Mouse (Mus musculus): ENCODE data around the gene Strada. TPM values are rescaled to one million over a fixed set of nuclear protein-coding genes. Genes with fewer than 3 reads are reported as not detected.

Strada gene
- polyA plus RNA-seq, 1 experiment from 2014 or later: 31.1 TPM

- WGBS: under 1% methylated on average over 43 of the region's 44 CpGs
- H3K4me1 ChIP-seq (ENCODE audit: control insufficient read depth, insufficient read depth, low read length): peaks cover 6% of the 10 kb centered on the region
- peak; percentile 98 for ATAC-seq
Measured at GRCm38 (mm10) chr11:106193371-106194154, 8.4 kb downstream of the Strada start.

GRCm38 (mm10) chr11:106192657-106193370, 9.2 kb downstream of the Strada start:
- Histone ChIP-seq H3K4me3 (ENCODE audit: low read depth, low read length) (peak overlapping the region; percentile 75), H3K4me2 (ENCODE audit: low read length) (peak overlapping the region; percentile 71), H3K9ac (ENCODE audit: low read length) (peak overlapping the region; percentile 80), H3K4me1 (ENCODE audit: control insufficient read depth, insufficient read depth, low read length) (peaks cover 6% of the 10 kb centered on the region), H3K9me3 (replicated peaks; ENCODE audit: control insufficient read depth, low read length) (no peaks in the 10 kb centered on the region), H3K27ac (ENCODE audit: low read depth, low read length) (peak overlapping the region; percentile 78), H3K27me3 (replicated peaks; ENCODE audit: control insufficient read depth, insufficient read depth, low read length) (no peaks in the 10 kb centered on the region), H3K36me3 (ENCODE audit: control insufficient read depth, insufficient read depth, low read length) (peaks cover 9% of the 10 kb centered on the region)
- peak; percentile 22 for ATAC-seq
- 11% methylated on average over 19 of the region's 19 CpGs for WGBS
- no peak for DNase-seq (ENCODE audit: low spot score)

More at GRCm38 (mm10) chr11:106193371-106194154, 8.4 kb downstream of the Strada start:
- H3K4me2 ChIP-seq (ENCODE audit: low read length): peak overlapping the region; percentile 75
- peak; percentile 98 for DNase-seq (ENCODE audit: low spot score)
- peak overlapping the region; percentile 80 for H3K9ac ChIP-seq (ENCODE audit: low read length)
- H3K9me3 ChIP-seq (replicated peaks; ENCODE audit: control insufficient read depth, low read length): no peaks in the 10 kb centered on the region
- no peaks in the 10 kb centered on the region for H3K27me3 ChIP-seq (replicated peaks; ENCODE audit: control insufficient read depth, insufficient read depth, low read length)
- peaks cover 16% of the 10 kb centered on the region for H3K36me3 ChIP-seq (ENCODE audit: control insufficient read depth, insufficient read depth, low read length)
- H3K4me3 ChIP-seq (ENCODE audit: low read depth, low read length): peak overlapping the region; percentile 75
- peak overlapping the region; percentile 84 for H3K27ac ChIP-seq (ENCODE audit: low read depth, low read length)

- no peak overlapping the region; the same call in 1 of the 2 replicates for H3K9ac ChIP-seq (ENCODE audit: low read length)
- ATAC-seq: no peak
Measured at GRCm38 (mm10) chr11:106192241-106192640, 9.7 kb downstream of the Strada start.

GRCm38 (mm10) chr11:106191716-106192115, 10.3 kb downstream of the Strada start:
- H3K4me3 ChIP-seq (ENCODE audit: low read depth, low read length): no peak overlapping the region
- H3K4me1 ChIP-seq (ENCODE audit: control insufficient read depth, insufficient read depth, low read length): peaks cover 6% of the 10 kb centered on the region
- H3K9me3 ChIP-seq (replicated peaks; ENCODE audit: control insufficient read depth, low read length): no peaks in the 10 kb centered on the region
- no peaks in the 10 kb centered on the region for H3K27me3 ChIP-seq (replicated peaks; ENCODE audit: control insufficient read depth, insufficient read depth, low read length)
- ATAC-seq (no peak), DNase-seq (ENCODE audit: low spot score) (no peak)
- no peak overlapping the region for H3K27ac ChIP-seq (ENCODE audit: low read depth, low read length)
- peaks cover 4% of the 10 kb centered on the region; the same call in 1 of the 2 replicates for H3K36me3 ChIP-seq (ENCODE audit: control insufficient read depth, insufficient read depth, low read length)
- 91% methylated on average over 3 of the region's 3 CpGs for WGBS
- no peak overlapping the region for H3K9ac ChIP-seq (ENCODE audit: low read length)
- H3K4me2 ChIP-seq (ENCODE audit: low read length): no peak overlapping the region

More at GRCm38 (mm10) chr11:106192241-106192640, 9.7 kb downstream of the Strada start:
- H3K27ac ChIP-seq (ENCODE audit: low read depth, low read length): no peak overlapping the region
- peaks cover 6% of the 10 kb centered on the region for H3K4me1 ChIP-seq (ENCODE audit: control insufficient read depth, insufficient read depth, low read length)
- H3K9me3 ChIP-seq (replicated peaks; ENCODE audit: control insufficient read depth, low read length): no peaks in the 10 kb centered on the region
- H3K4me2 ChIP-seq (ENCODE audit: low read length): peak overlapping the region; percentile 71
- WGBS: 92% methylated on average over 5 of the region's 5 CpGs
- no peaks in the 10 kb centered on the region for H3K27me3 ChIP-seq (replicated peaks; ENCODE audit: control insufficient read depth, insufficient read depth, low read length)
- peak overlapping the region; percentile 75; the same call in 1 of the 2 replicates for H3K4me3 ChIP-seq (ENCODE audit: low read depth, low read length)
- peaks cover 4% of the 10 kb centered on the region; the same call in 1 of the 2 replicates for H3K36me3 ChIP-seq (ENCODE audit: control insufficient read depth, insufficient read depth, low read length)
- no peak for DNase-seq (ENCODE audit: low spot score)

GRCm38 (mm10) chr11:106187326-106187725, 14.6 kb downstream of the Strada start:
- ATAC-seq (no peak), DNase-seq (ENCODE audit: low spot score) (no peak)
- Histone ChIP-seq H3K4me1 (ENCODE audit: control insufficient read depth, insufficient read depth, low read length) (no peaks in the 10 kb centered on the region; the same call in 1 of the 2 replicates), H3K27me3 (replicated peaks; ENCODE audit: control insufficient read depth, insufficient read depth, low read length) (no peaks in the 10 kb centered on the region), H3K4me3 (ENCODE audit: low read depth, low read length) (no peak overlapping the region), H3K36me3 (ENCODE audit: control insufficient read depth, insufficient read depth, low read length) (peaks cover 10% of the 10 kb centered on the region; the same call in 1 of the 2 replicates), H3K9me3 (replicated peaks; ENCODE audit: control insufficient read depth, low read length) (no peaks in the 10 kb centered on the region), H3K27ac (ENCODE audit: low read depth, low read length) (no peak overlapping the region), H3K4me2 (ENCODE audit: low read length) (no peak overlapping the region), H3K9ac (ENCODE audit: low read length) (no peak overlapping the region)
- WGBS: 92% methylated on average over 4 of the region's 4 CpGs

GRCm38 (mm10) chr11:106180449-106180801, 21.5 kb downstream of the Strada start:
- no peak overlapping the region for H3K4me3 ChIP-seq (ENCODE audit: low read depth, low read length)
- H3K4me2 ChIP-seq (ENCODE audit: low read length): no peak overlapping the region
- ATAC-seq (no peak), DNase-seq (ENCODE audit: low spot score) (no peak)
- H3K36me3 ChIP-seq (ENCODE audit: control insufficient read depth, insufficient read depth, low read length): peaks cover 15% of the 10 kb centered on the region
- H3K27ac ChIP-seq (ENCODE audit: low read depth, low read length): no peak overlapping the region
- H3K4me1 ChIP-seq (ENCODE audit: control insufficient read depth, insufficient read depth, low read length): no peaks in the 10 kb centered on the region
- no peaks in the 10 kb centered on the region for H3K9me3 ChIP-seq (replicated peaks; ENCODE audit: control insufficient read depth, low read length)
- no peak overlapping the region for H3K9ac ChIP-seq (ENCODE audit: low read length)
- 91% methylated on average over 2 of the region's 2 CpGs for WGBS
- no peaks in the 10 kb centered on the region for H3K27me3 ChIP-seq (replicated peaks; ENCODE audit: control insufficient read depth, insufficient read depth, low read length)

GRCm38 (mm10) chr11:106179711-106180448, 22.1 kb downstream of the Strada start:
- no peak overlapping the region for H3K27ac ChIP-seq (ENCODE audit: low read depth, low read length)
- no peaks in the 10 kb centered on the region for H3K9me3 ChIP-seq (replicated peaks; ENCODE audit: control insufficient read depth, low read length)
- no peaks in the 10 kb centered on the region for H3K4me1 ChIP-seq (ENCODE audit: control insufficient read depth, insufficient read depth, low read length)
- no peak for ATAC-seq
- H3K9ac ChIP-seq (ENCODE audit: low read length): no peak overlapping the region
- no peak for DNase-seq (ENCODE audit: low spot score)
- no peak overlapping the region for H3K4me2 ChIP-seq (ENCODE audit: low read length)
- WGBS: 78% methylated on average over 7 of the region's 7 CpGs
- no peak overlapping the region for H3K4me3 ChIP-seq (ENCODE audit: low read depth, low read length)
- H3K27me3 ChIP-seq (replicated peaks; ENCODE audit: control insufficient read depth, insufficient read depth, low read length): no peaks in the 10 kb centered on the region
- H3K36me3 ChIP-seq (ENCODE audit: control insufficient read depth, insufficient read depth, low read length): peaks cover 15% of the 10 kb centered on the region

GRCm38 (mm10) chr11:106178036-106178782, 23.8 kb downstream of the Strada start:
- H3K9me3 ChIP-seq (replicated peaks; ENCODE audit: control insufficient read depth, low read length): no peaks in the 10 kb centered on the region
- peaks cover 9% of the 10 kb centered on the region; the same call in 1 of the 2 replicates for H3K36me3 ChIP-seq (ENCODE audit: control insufficient read depth, insufficient read depth, low read length)
- H3K27ac ChIP-seq (ENCODE audit: low read depth, low read length): no peak overlapping the region
- H3K4me1 ChIP-seq (ENCODE audit: control insufficient read depth, insufficient read depth, low read length): no peaks in the 10 kb centered on the region
- H3K27me3 ChIP-seq (replicated peaks; ENCODE audit: control insufficient read depth, insufficient read depth, low read length): no peaks in the 10 kb centered on the region
- H3K4me2 ChIP-seq (ENCODE audit: low read length): no peak overlapping the region
- ATAC-seq (no peak), DNase-seq (ENCODE audit: low spot score) (no peak)
- WGBS: 82% methylated on average over 5 of the region's 5 CpGs
- no peak overlapping the region for H3K9ac ChIP-seq (ENCODE audit: low read length)
- H3K4me3 ChIP-seq (ENCODE audit: low read depth, low read length): no peak overlapping the region
